Mouse (Mus musculus): Measurements from ENCODE around the gene Sh3gl3.

The Sh3gl3 gene

GRCm38 (mm10) chr7:82236152-82236898, 62.7 kb downstream of the Sh3gl3 start:
- DNase-seq: no peak

DNA sequence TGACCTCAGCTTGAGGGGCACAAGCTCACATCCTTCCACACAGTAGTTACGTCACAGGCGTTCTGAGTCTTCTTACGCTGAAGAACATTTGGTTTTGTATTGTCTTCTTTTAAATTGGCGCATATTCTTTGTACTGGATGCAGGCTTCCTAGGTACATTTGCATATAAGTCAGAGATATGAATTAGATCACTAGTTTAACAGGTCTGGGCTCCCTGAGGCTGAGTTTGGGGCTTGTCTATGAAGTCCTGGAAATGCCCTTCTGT, 63.2 kb downstream of the Sh3gl3 start:
- no peak for DNase-seq

DNA sequence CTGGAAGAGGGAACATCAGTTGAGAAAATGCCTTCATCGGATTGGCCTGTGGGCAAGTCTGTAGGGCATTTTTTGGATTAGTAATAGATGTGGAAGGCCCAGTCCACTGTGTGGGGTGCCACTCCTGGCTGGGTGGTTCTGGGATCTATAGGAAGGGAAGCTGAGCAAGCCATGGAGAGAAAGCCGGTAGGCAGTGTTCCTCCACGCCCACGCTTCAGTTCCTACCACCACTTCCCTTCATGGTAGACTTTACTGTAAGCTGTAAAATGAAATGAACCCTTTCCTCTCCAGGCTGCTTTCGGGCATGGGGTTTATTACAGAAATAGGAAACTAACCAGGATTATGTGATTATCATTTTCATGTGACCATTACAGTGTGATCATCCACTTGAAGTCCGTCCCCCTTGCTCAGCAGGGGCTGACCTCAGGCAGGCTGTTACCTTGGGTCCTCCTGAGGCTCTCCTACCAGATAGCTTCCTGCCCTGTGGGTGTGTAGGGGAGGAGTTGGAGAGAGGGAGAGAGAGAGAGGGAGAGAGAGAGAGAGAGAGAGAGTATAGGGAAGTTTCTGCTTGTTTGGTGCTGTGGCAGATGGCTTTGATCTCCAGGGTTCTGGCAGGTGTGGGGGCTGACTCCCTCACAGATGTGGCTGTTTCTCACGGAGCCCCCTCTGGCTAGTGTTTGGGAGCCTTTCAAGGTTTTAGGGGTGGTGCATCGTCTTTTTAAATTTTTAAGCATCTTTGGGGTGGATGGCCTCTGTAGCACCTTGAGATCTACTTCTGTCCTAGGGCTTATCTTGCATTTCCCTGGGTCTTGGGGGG, 67.0 kb downstream of the Sh3gl3 start:
- DNase-seq: no peak

DNA sequence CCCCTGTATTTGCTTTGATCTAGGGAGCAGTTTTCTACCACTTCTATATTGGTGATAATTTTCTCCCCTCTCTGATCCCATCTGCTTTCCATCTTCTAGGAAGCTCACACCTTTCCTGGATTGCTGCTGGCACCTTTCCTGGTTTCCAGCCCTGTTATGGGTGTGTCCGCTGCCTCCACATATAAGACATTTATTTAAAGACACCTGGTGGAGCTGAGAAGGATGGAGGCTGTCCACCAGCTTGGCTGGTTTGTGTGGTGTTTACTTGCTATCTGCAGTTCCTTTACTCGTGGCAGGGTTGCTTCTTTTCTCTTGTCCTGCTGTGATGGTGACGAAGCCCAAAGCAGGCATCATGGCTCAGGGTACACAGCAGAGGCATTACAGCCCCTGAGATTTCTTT, 71.1 kb downstream of the Sh3gl3 start:
- DNase-seq: no peak

GRCm38 (mm10) chr7:82248953-82249695, 75.5 kb downstream of the Sh3gl3 start:
- no peak for DNase-seq

GRCm38 (mm10) chr7:82253309-82253708, 79.7 kb downstream of the Sh3gl3 start:
- no peak for DNase-seq

GRCm38 (mm10) chr7:82256936-82257335, 83.3 kb downstream of the Sh3gl3 start:
- DNase-seq: no peak

DNA sequence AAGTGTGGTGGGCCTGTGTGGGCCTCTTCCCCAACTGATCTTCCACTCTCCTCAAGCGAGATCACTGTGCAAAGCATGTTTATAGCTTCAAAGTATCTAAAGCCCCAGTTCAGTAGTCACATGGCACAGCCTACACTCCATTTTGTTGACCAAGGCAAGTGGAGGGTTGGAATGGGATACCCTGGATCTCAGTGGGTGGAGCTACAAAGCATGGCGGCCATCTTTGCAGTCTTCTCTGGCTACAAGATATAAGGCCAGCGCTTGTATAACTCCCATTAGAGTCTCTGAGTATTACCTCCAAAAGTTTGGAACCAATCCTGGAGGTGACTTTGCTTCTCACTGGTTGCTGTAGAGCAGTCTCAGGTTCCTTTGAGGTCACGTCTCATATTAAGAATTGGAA, 83.9 kb downstream of the Sh3gl3 start:
- DNase-seq: no peak

- DNase-seq: peak; percentile 49
Observed at GRCm38 (mm10) chr7:82260210-82260609, 86.6 kb downstream of the Sh3gl3 start.

GRCm38 (mm10) chr7:82263141-82263540, 89.5 kb downstream of the Sh3gl3 start:
- peak; percentile 67 for DNase-seq

GRCm38 (mm10) chr7:82264119-82264518, 90.5 kb downstream of the Sh3gl3 start:
- peak; percentile 68 for DNase-seq

DNA sequence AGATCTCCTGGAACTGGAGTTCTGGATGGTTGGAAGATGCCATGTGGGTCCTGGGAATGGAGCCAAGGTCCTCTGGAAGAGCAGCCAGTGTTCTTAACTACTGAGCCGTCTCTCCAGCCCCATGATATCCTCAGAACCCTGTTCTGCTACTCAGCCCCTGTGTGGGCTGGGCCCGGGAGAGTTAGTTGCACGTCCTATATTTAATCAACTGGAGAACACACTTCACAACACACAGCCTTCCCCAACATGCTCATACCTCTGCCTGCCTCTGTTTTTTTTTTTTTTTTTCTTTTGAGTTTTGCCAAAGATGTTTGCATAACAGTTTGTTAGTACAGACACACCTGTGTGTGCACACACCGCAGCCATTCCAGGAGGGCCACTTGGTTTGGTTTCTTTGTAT, 91.7 kb downstream of the Sh3gl3 start:
- no peak for DNase-seq

GRCm38 (mm10) chr7:82269948-82270347, 96.3 kb downstream of the Sh3gl3 start:
- DNase-seq: no peak

- DNase-seq: no peak
Observed at GRCm38 (mm10) chr7:82271742-82272141, 98.1 kb downstream of the Sh3gl3 start.

DNA sequence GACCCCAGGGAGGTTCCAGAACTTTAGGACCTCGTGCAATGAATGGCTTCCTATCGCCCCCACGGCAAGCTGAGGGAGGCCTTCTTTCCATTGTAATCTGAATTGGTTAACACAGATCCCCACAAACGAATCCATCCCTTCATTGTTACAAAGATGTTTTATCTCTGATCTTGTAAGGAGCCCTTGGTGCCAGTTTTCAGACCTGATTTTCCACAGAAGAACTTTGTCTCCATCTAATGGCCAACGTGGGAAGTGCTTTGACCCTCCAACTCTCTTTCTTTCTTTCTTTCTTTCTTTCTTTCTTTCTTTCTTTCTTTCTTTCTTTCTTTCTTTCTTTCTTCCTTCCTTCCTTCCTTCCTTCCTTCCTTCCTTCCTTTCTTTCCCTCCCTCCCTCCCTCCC, 99.2 kb downstream of the Sh3gl3 start:
- DNase-seq: peak; percentile 60

DNA sequence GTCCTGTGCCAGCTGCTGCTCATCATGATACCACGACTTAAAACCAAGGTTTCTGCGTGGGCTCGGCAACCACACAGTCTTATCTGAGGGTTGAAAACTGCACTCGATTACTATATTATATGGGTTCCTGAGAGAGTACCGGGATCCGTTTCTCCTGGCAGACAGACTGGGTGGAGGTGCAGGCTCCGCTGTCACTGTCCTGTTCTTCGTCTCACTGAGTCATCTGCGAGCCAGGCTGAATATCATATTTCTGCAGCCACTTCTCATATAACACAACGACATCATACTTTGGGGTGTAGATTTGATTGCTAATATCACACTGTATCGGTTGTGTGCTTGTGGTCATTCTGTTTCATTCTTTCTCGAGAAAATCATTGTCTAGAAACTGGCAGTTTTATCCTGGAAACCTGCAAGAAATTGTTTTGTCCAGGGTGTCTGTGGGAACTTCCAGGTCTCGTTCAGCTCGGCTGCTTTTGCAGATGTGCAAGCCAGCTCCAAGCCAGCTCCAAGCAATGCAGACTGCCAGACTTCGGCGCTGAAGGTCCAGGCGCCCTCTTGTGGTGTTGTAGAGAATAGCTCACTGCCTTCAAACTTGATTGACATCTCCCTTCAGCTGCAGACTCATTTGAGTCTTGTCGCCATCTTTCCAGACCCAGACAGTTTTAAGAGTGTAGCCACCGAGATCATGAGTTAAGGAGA, 100.5 kb downstream of the Sh3gl3 start:
- peak; percentile 43 for DNase-seq

GRCm38 (mm10) chr7:82274975-82275374, 101.3 kb downstream of the Sh3gl3 start:
- no peak for DNase-seq

GRCm38 (mm10) chr7:82275529-82276204, 102.0 kb downstream of the Sh3gl3 start:
- no peak for DNase-seq

GRCm38 (mm10) chr7:82282011-82282410, 108.4 kb downstream of the Sh3gl3 start:
- DNase-seq: no peak

DNA sequence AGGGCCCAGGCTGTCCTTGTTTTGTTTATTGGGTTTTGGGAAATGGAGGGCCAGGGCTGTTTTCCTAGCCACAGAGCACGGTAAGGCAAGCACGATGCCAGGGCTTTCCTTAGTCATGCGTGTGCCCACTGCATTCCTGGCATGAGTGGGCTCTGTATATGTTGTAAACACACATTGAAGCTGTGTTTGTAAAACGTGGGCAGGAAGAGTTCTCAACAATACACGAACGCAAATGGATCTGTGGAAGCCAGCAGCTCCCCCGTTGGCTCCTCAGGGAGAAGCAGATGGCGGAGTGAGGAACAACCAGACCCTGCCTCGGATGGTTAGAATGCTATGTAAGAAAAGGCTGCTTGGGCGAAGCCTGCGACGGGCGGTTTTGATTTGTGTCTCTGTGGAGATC, 108.8 kb downstream of the Sh3gl3 start:
- no peak for DNase-seq

DNA sequence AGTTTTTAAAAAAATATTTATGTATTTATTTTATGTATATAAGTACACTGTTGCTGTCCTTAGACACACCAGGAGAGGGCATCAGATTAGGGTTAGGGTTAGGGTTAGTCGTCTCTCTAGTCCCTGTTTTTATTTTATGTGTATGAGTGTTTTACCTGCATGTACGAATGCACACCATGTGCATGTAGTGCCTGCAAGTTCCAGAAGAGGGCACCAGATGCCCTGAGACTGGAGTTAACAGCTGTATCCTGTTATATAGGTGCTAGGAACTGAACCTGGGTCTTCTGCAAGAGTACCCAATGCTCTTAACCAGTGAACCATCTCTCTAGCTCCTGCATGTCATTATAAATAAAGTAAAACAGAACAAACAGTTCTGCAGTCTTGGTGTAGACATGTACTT, 113.6 kb downstream of the Sh3gl3 start:
- no peak for DNase-seq

DNA sequence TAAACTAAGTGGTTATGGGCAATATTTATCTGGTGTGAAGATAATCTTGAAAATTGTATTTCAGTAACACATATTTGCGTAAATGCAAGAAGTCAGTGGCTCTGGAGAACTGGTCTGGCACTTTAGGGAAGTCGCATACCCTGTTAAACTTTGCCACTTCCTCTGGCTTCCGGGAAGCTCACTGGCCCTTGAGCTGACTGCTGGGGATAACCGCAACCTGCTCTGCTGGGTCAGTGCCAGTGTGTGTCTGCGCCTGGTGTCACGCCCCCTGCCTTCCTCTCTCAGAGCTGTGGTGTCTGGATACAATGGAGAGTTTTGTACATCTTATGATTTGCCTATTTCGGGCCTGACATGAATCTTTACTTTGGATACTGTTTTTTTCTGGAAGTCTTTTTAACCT, 119.8 kb downstream of the Sh3gl3 start:
- no peak for DNase-seq

DNA sequence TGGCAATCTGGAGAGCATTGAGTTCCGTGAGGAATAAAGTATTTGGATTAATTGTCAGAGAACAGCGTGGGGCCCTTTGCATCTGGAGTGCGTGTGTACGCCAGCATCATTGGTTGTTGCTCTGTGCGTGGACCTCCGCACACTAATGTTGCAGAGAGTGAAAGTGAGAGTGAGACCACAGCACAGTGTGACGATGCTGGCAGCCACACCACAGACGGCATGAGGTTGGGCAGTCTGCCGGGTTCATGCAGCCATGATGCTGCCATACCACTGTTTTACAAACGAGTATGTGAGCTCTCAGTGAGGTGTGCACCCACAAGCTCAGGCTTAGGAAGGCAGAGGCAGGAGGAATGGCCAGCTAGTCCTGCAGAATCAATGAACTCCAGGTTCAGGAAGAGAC, 120.4 kb downstream of the Sh3gl3 start:
- DNase-seq: no peak
